Mouse (Mus musculus) gastrocnemius, postnatal 4 days (tissue): ENCODE results near the gene Chd3. TPM values are rescaled to one million over a fixed set of nuclear protein-coding genes. Genes with fewer than 3 reads are reported as not detected.
"Not testable (repeated sequence)": the region's sequence is repeated elsewhere in the genome, so short reads cannot be mapped to it uniquely, and the experiment has no call there.

Experiments
- DNase-seq, 2 experiments: peaks; one replicate each; pipeline ENCODE4 v3.0.0; 2021 to 2022; ENCODE audit warnings: low spot score in 2 of 2, mixed read lengths in 2 of 2
- total RNA-seq, 2 experiments: library from RNA; stranded (reverse); gene quantifications; 2 replicates each; pipeline ENCODE4 v1.2.3; 2021

Gene Chd3
- total RNA-seq, 2 experiments from 2014 or later = 73.0 to 80.8 TPM

GRCm38 (mm10) chr11:69325628-69326407, 43.4 kb downstream of the Chd3 start, which contains the start of gene Kcnab3:
Kcnab3 (plus strand) TSS chr11:69326258.
- DNase-seq = peak in 1 of 2 experiments; percentile 79

DNA sequence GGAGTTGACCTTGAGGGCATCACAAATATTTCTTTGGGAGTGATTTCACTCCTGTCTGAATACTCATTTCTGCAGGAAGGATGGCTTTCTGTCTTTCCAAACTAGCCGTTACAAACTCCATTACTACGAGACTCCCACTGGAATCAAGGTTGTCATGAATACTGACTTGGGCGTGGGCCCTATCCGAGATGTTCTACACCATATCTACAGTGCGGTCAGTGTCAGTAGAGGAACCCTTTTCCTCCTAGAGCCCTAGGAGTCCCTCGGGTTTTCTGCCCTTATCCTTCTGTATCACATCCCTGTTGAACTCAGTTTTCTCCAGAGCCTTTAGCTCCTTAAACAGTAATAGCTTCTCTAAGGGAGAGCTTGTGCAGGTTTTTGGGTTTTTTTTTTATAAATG, 44.5 kb downstream of the Chd3 start:
- no peak for DNase-seq

DNA sequence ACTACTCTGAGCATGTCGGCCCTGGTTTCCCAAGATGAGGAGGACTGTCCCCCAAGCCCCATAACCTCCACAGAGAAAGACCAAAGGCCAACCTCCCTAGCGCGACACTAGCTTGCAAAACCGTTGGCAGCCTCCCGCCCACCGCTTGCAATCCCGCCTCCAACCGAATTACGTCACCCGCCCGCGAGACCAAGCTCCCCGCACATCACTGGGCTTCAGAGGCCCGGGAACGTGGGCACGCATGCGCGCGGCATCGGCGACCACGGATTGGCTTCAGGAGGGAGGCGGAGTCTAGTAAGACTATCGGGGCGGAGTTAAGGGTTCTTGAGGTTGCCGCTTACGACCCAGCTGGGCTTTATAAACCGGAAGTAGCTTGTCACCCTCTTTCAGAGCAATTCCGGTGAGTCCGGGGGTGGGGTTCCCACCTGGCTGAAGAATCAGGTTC, 45.5 kb downstream of the Chd3 start, which contains the start of the genes Cntrob and Trappc1:
Cntrob (minus strand) TSS at position 109 of the 445 bp plus-strand sequence.
Trappc1 (plus strand) TSS at position 314 of the 445 bp plus-strand sequence.
- peak; percentile 98 to 99 for DNase-seq

DNA sequence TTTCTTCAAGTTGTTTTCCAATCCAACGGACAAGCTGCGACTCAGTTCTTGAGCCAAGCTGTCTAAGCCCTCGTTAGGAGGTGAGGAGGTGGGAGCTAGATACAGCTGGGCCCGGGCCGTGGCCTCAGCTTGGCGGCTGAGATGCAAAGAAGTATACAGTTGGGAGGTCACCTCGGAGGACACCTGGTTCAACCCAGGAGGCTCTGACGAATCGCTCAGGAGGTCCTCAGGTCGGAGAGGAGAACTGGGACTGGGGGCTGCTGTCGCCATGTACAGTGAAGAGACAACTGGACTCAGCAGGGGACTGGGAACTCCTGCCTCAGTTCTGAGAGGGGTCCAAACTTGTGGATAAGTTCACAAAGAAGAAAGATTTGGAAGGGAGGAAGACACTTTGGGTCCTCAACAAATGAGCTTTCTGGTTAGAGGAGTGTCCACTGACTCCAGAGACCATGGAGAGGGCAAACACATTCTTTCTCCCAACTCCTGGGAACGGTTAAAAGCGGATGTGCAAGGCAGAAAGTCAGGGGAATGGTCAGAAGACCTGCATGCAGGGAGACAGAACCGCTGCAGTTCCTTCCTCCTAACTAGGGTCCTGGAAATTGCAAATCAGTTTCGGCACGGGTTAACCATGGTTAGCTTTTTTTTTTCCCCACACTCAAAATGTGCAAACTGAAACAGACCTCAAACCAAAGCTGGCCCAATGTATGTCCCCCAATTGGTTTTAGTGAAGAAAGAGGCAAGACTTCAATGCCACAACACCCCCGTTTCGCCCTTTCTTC, 46.3 kb downstream of the Chd3 start:
- no peak for DNase-seq

DNA sequence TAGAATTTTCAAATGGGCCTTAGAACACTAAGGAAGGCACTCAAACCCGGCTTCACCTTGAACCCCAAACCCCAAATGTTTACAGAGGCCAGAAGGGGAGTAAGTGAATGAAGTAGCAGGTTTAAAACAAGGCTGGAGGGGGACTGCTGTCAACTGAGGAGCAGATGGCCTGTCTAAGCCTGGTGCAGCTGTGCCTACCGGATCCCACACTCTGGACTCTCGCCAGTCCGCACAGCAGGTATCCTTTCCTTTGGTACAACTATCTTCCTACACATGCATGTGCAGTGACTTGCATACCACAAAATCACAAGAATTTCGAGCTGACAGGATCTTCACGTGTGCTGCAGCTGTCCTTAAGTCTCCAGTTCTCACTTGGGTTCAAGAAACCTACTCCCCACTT, 47.2 kb downstream of the Chd3 start:
- no peak for DNase-seq

DNA sequence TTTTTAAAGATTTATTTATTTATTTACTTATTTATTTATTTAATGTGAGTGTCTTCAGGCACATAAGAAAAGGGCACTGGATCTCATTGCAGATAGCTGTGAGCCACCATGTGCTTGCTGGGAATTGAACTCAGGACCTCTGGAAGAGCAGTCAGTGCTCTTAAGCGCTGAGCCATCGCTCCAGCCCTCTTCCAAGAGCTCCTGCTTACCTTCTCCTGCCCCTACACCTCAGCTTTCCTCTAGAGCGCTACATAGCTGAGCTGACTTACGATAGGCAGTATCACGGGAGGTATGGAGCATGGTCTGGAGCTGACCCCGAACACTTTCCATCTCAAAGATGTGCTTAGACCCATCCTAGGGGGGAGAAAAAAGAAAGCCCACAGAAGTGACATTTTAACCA, 47.6 kb downstream of the Chd3 start:
- no peak for DNase-seq

- DNase-seq = not testable (repeated sequence)
Measured at GRCm38 (mm10) chr11:69318000-69318399, 51.2 kb downstream of the Chd3 start.

DNA sequence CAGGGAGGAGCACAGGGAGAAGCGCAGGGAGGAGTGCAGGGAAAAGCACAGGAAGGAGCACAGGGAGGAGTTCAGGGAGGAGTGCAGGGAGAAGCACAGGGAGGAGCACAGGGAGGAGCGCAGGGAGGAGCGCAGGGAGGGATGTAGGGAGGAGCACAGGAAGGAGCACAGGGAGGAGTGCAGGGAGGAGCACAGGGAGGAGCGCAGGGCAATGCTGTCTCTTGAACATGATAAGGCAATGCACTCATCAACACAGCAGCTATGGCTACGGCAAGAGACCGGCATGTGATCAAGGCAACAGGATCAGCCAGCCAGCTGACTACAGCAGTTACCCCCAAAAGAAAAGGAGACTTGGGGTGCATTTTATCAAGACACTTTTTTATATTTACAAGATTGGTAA, 52.8 kb downstream of the Chd3 start:
- DNase-seq = no peak

- DNase-seq = no peak
Measured at GRCm38 (mm10) chr11:69311266-69311665, 57.9 kb downstream of the Chd3 start.

DNA sequence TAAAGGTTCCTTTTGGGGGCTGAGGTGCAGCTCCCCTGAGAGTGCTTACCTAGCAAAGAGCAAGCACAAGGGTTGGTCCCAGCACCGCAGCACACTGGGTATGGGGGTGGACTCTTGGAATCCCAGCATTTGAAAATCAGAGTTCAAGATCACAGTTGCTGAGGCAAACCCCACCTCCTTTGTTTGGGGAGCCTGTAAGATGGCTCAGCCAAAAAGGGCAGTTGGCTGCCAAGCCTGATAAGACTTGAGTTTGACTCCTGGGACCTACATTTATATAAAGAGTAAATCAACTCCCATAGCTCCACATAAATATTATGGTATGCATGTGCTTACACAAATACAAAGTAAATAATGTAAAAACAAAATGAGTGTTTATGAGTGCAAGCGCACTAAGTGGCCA, 63.2 kb downstream of the Chd3 start:
- no peak for DNase-seq

- DNase-seq = no peak
Measured at GRCm38 (mm10) chr11:69305291-69305690, 63.9 kb downstream of the Chd3 start.

DNA sequence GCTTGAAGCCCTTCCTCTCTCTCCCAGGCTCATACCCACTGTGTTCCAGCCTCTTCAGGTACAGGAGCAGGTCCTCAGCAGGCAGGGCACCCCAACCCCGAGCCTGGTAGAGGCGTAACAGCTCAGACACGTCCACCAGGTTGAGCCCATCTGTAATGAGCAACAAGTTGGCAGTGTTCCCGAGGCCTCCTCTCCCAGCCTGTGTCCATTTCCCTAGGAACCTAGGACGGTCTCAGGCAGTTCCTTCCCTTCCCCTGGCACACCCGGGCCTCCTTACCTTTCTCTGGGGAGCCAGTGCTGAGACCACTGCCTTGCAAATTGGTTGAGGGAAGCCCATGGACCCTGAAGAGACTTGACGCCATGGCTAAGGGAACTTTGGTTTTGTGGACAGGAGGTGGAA, 66.4 kb downstream of the Chd3 start:
- no peak for DNase-seq

GRCm38 (mm10) chr11:69298231-69298630, 71.0 kb downstream of the Chd3 start:
- DNase-seq = no peak

DNA sequence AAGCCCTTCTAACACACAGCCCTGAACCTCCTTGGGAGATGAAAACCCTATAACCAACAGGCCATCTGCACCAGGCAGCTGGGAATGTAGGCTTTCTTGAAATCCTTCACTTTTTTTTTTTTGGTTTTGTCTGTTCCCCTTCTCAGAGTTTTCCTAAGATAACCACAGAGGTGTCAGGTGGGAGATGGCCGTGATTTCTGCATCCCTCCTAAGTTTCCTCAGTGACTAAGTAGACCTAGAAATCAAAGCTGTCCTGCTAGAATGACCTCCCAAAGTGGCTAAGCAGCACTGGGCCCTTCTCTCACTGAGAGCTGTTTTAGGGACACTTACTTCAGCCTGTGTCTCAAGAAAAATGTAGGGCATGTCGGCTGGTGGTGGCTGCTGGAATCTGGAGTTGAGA, 71.4 kb downstream of the Chd3 start:
- no peak for DNase-seq

GRCm38 (mm10) chr11:69295286-69295685, 73.9 kb downstream of the Chd3 start:
- no peak for DNase-seq

Other genes starting within 250 kb of the Chd3 start
- under 1 TPM; 0.34 to 0.54 TPM for gene Hes7, start 249.0 kb downstream of the Chd3 start, total RNA-seq
- gene 9130213A22Rik, start 246.8 kb downstream of the Chd3 start, total RNA-seq = under 1 TPM; 0.29 to 0.56 TPM
- under 1 TPM in 1 of 2 experiments, not detected in 1; 0.23 TPM for gene Aloxe3, start 243.5 kb downstream of the Chd3 start, total RNA-seq
- not detected for gene Alox12b, start 212.4 kb downstream of the Chd3 start, total RNA-seq
- not detected for gene Alox8, start 171.6 kb downstream of the Chd3 start, total RNA-seq
- gene Gucy2e, start 132.4 kb downstream of the Chd3 start, total RNA-seq = not detected
- gene Cntrob, start 45.6 kb downstream of the Chd3 start, total RNA-seq = 10 to 100 TPM; 12.0 to 12.9 TPM
- 10 to 100 TPM; 62.2 to 63.1 TPM for gene Trappc1, start 45.4 kb downstream of the Chd3 start, total RNA-seq
- gene Kcnab3, start 43.1 kb downstream of the Chd3 start, total RNA-seq = under 1 TPM; 0.49 to 0.56 TPM
- gene Rnf227, start 28.9 kb downstream of the Chd3 start, total RNA-seq = 1 to 10 TPM; 2.8 to 3.1 TPM
- 10 to 100 TPM; 63.8 to 76.3 TPM for gene Naa38, start 26.1 kb upstream of the Chd3 start, total RNA-seq
- gene Cyb5d1, start 26.2 kb upstream of the Chd3 start, total RNA-seq = 10 to 100 TPM; 21.1 to 26.4 TPM
- gene Tmem88, start 28.8 kb upstream of the Chd3 start, total RNA-seq = 10 to 100 TPM; 16.9 to 17.4 TPM
- 10 to 100 TPM; 51.2 to 59.4 TPM for gene Kdm6b, start 44.3 kb upstream of the Chd3 start, total RNA-seq
- under 1 TPM; 0.47 to 0.93 TPM for gene Dnah2, start 179.7 kb upstream of the Chd3 start, total RNA-seq
- 1 to 10 TPM; 1.9 to 2.7 TPM for gene Efnb3, start 190.8 kb upstream of the Chd3 start, total RNA-seq
- 1 to 10 TPM; 6.8 to 7.9 TPM for gene Wrap53, start 210.8 kb upstream of the Chd3 start, total RNA-seq
- gene Trp53, start 211.0 kb upstream of the Chd3 start, total RNA-seq = 10 to 100 TPM; 51.1 to 51.9 TPM
- 100 to 1,000 TPM; 227 to 249 TPM for gene Atp1b2, start 236.5 kb upstream of the Chd3 start, total RNA-seq
- gene Shbg, start 248.5 kb upstream of the Chd3 start, total RNA-seq = not detected